Mouse (Mus musculus): ENCODE data around the gene Nop9. TPM values are rescaled to one million over a fixed set of nuclear protein-coding genes. Genes with fewer than 3 reads are reported as not detected.

Nop9 gene
- polyA plus RNA-seq, 1 experiment from 2014 or later, result 25.2 TPM

DNA sequence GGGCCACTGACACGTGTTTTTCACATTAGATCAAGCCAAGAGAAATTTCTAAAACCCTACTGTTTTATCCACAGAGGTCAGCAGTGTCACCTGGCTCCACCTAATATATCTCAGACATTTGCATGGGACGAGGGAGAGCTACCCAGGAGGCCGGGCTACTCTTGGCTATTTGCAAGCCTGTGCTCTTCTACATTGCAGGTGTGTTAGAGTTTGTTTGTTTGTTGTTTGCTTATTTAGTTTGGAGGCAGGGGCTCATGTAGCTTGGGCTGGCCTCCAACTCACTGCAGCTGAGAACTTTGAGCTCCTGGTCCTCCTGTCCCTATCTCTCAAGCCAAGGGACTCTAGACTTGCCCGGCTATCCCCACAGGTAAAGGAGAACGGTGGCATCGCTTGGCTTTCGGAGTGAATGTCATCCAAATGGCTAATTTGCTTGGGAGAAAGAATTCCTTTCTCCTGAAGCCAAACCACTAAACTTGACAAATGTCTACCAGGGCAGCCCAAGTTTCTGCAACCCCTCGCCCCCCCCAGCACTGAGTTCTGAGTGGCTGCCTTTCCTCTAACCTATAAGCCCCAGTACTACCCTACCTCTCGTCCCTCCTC lies 37.0 kb downstream of the Nop9 start:
- H3K4me1 ChIP-seq (ENCODE audit: control insufficient read depth in 2 of 2, insufficient read depth in 2 of 2, low read length in 2 of 2), result peaks cover 7 to 9% of the 10 kb centered on the region in 2 experiments; a peak in 3 of 4 replicates
- 51% methylated on average over 9 of the region's 9 CpGs for WGBS
- H3K27me3 ChIP-seq (ENCODE audit: control insufficient read depth, insufficient read depth, low read length), result peaks cover 48% of the 10 kb centered on the region

DNA sequence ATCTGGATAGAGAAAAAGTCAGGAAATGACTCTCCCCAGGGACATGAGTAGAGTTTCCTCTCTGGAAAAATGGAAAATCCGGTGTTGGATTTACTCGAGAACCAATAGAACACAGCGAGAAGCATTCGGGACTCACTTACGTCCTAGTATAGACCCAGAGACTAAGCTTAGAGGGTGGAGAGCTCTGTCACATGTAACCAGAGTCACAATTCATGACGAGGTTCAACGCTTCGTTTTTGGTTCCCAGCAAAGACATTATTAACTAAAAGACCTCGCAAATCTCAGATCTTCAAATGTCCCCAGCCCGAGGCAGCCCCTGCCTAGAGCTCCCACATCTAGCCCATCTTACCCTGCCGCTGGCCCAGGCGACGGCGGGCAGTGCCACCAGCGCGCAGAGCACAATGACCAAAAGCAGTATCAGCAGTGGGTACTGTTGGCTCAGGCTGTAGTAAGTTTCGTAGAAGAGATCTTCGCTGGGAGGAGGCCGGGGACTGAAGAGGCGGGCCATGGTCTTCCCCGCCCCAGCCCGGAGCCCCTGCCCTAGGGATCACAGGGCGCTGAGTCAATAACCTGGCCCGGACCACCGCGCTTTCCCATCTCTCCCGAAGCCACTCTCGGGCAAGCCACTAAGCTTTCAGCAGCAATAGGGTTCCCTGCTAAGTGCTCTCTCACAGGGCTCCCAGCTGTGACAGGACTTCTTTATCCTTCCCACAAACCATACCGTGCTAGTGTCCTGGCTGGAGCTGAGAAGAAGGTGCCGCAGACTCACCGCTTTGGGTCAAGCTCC lies 37.9 kb downstream of the Nop9 start:
- Histone ChIP-seq H3K4me2 (ENCODE audit: low read length) (peak overlapping the region; percentile 63), H3K4me3 (ENCODE audit: control insufficient read depth in 1 of 2, insufficient read depth in 1 of 2, low read depth in 1 of 2, low read length in 2 of 2) (peak overlapping the region; percentile 51 to 53), H3K36me3 (ENCODE audit: control insufficient read depth, insufficient read depth, low read length) (peaks cover 13% of the 10 kb centered on the region), H3K9me3 (ENCODE audit: control insufficient read depth, low read length) (no peaks in the 10 kb centered on the region), H3K27ac (replicated peaks in 1 of 2; ENCODE audit: control insufficient read depth in 1 of 2, insufficient read depth in 1 of 2, low read depth in 2 of 2, low read length in 2 of 2) (peak overlapping the region; percentile 80 to 89), H3K27me3 (ENCODE audit: control insufficient read depth, insufficient read depth, low read length) (peaks cover 54% of the 10 kb centered on the region), H3K4me1 (ENCODE audit: control insufficient read depth in 2 of 2, insufficient read depth in 2 of 2, low read length in 2 of 2) (peaks cover 13 to 14% of the 10 kb centered on the region in 2 experiments), H3K9ac (ENCODE audit: low read length) (peak overlapping the region; percentile 68)
- ATAC-seq (ENCODE audit: insufficient number of reproducible peaks, insufficient read depth, low FRiP score, low read depth), result 0 out of 2 replicates have a peak, but pooled peaks have one; percentile 11
- WGBS, result under 1% methylated on average over 31 of the region's 31 CpGs

More for the DNA sequence above, 37.0 kb downstream of the Nop9 start:
- H3K4me3 ChIP-seq (ENCODE audit: control insufficient read depth in 1 of 2, insufficient read depth in 1 of 2, low read depth in 1 of 2, low read length in 2 of 2), result peak overlapping the region; percentile 33 to 51
- peak overlapping the region; percentile 63 for H3K4me2 ChIP-seq (ENCODE audit: low read length)
- ATAC-seq (ENCODE audit: insufficient number of reproducible peaks, insufficient read depth, low FRiP score, low read depth), result no peak
- peaks cover 22% of the 10 kb centered on the region for H3K36me3 ChIP-seq (ENCODE audit: control insufficient read depth, insufficient read depth, low read length)
- H3K27ac ChIP-seq (replicated peaks in 1 of 2; ENCODE audit: control insufficient read depth in 1 of 2, insufficient read depth in 1 of 2, low read depth in 2 of 2, low read length in 2 of 2), result peak overlapping the region; percentile 58 to 89; a peak in 3 of 4 replicates
- H3K9ac ChIP-seq (ENCODE audit: low read length), result peak overlapping the region; percentile 58
- no peaks in the 10 kb centered on the region for H3K9me3 ChIP-seq (ENCODE audit: control insufficient read depth, low read length)

DNA sequence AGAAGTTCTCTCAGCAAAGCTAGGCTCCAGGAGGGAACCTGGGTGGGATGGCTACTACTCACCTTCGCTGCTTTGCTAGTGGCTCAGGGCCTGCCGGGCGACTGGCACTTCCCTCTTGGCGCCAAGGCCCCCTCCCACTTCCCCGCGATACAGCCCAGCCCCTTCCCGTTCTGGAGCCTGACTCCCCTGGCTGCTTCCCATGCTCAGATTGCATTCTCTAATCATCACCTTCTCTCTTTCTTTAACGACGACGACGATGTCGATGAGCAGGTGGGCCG lies 38.4 kb downstream of the Nop9 start, which contains the start of gene Adcy4:
Gene Adcy4, minus strand, starts transcription at position 138 of the 278 bp plus-strand sequence.
- WGBS, result 1% methylated on average over 13 of the region's 13 CpGs
- Histone ChIP-seq H3K9me3 (ENCODE audit: control insufficient read depth, low read length) (no peaks in the 10 kb centered on the region), H3K27ac (replicated peaks in 1 of 2; ENCODE audit: control insufficient read depth in 1 of 2, insufficient read depth in 1 of 2, low read depth in 2 of 2, low read length in 2 of 2) (peak within 1 kb of the TSS; percentile 80 to 89), H3K4me3 (ENCODE audit: control insufficient read depth in 1 of 2, insufficient read depth in 1 of 2, low read depth in 1 of 2, low read length in 2 of 2) (peak within 1 kb of the TSS; percentile 51 to 53), H3K4me2 (ENCODE audit: low read length) (peak within 1 kb of the TSS; percentile 63), H3K9ac (ENCODE audit: low read length) (peak within 1 kb of the TSS; percentile 68), H3K36me3 (ENCODE audit: control insufficient read depth, insufficient read depth, low read length) (peaks cover 11% of the 10 kb centered on the region; the same call in 1 of the 2 replicates), H3K27me3 (ENCODE audit: control insufficient read depth, insufficient read depth, low read length) (peaks cover 59% of the 10 kb centered on the region), H3K4me1 (ENCODE audit: control insufficient read depth in 2 of 2, insufficient read depth in 2 of 2, low read length in 2 of 2) (peaks cover 14 to 17% of the 10 kb centered on the region in 2 experiments)
- ATAC-seq (ENCODE audit: insufficient number of reproducible peaks, insufficient read depth, low FRiP score, low read depth), result no peak

DNA sequence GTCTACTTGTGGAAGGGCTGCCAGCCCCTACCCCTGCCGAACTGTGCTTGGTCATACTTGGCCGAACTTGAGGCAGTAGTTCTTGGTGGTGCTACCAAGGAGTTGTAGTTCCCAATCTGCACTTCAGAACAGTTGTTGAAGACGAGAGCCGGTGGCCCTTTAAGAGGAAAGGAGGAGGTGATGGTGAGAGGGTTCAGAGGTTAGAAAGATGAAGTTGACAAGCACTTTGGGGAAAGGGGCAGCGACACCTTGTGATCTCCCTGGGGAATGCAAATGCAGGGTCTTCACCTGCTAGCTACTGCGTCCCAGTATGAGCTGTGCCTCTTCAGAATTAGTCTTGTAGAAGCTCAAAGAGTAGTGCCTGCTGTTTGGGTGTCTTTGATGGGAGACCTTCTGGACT lies 39.7 kb downstream of the Nop9 start:
- H3K4me2 ChIP-seq (ENCODE audit: low read length), result 0 out of 2 replicates have a peak overlapping the region, but pooled peaks have one; percentile 63

DNA sequence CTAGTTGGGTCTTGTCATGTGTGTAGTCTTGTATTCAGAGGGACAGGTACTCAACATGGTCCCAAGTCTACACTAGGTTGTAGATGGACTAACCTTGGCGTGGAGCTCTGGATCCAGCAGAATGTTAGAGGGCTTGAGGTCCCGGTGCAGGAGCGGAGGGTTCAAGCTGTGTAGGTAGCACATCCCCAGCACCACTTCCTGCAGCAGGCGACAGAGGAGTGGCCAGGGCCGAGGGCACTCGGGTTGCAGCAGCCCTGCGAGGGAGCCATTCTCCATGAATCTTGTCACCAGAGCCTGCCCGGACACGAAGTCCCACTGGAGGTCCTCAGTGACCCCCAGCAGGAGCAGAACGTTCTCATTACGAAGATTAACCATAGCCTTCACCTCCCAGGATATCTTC lies 42.2 kb downstream of the Nop9 start:
- 24% methylated on average over 11 of the region's 11 CpGs for WGBS

More for the DNA sequence above, 39.7 kb downstream of the Nop9 start:
- WGBS, result 30% methylated on average over 6 of the region's 6 CpGs
- ATAC-seq (ENCODE audit: insufficient number of reproducible peaks, insufficient read depth, low FRiP score, low read depth), result no peak
- no peak overlapping the region for H3K27ac ChIP-seq (replicated peaks in 1 of 2; ENCODE audit: control insufficient read depth in 1 of 2, insufficient read depth in 1 of 2, low read depth in 2 of 2, low read length in 2 of 2)
- H3K9me3 ChIP-seq (ENCODE audit: control insufficient read depth, low read length), result no peaks in the 10 kb centered on the region
- no peak overlapping the region for H3K4me3 ChIP-seq (ENCODE audit: control insufficient read depth in 1 of 2, insufficient read depth in 1 of 2, low read depth in 1 of 2, low read length in 2 of 2)
- 0 out of 2 replicates have a peak, but pooled peaks cover 5% of the 10 kb centered on the region for H3K36me3 ChIP-seq (ENCODE audit: control insufficient read depth, insufficient read depth, low read length)
- H3K4me1 ChIP-seq (ENCODE audit: control insufficient read depth in 2 of 2, insufficient read depth in 2 of 2, low read length in 2 of 2), result peaks cover 14 to 17% of the 10 kb centered on the region in 2 experiments
- no peak overlapping the region for H3K9ac ChIP-seq (ENCODE audit: low read length)
- H3K27me3 ChIP-seq (ENCODE audit: control insufficient read depth, insufficient read depth, low read length), result peaks cover 63% of the 10 kb centered on the region

DNA sequence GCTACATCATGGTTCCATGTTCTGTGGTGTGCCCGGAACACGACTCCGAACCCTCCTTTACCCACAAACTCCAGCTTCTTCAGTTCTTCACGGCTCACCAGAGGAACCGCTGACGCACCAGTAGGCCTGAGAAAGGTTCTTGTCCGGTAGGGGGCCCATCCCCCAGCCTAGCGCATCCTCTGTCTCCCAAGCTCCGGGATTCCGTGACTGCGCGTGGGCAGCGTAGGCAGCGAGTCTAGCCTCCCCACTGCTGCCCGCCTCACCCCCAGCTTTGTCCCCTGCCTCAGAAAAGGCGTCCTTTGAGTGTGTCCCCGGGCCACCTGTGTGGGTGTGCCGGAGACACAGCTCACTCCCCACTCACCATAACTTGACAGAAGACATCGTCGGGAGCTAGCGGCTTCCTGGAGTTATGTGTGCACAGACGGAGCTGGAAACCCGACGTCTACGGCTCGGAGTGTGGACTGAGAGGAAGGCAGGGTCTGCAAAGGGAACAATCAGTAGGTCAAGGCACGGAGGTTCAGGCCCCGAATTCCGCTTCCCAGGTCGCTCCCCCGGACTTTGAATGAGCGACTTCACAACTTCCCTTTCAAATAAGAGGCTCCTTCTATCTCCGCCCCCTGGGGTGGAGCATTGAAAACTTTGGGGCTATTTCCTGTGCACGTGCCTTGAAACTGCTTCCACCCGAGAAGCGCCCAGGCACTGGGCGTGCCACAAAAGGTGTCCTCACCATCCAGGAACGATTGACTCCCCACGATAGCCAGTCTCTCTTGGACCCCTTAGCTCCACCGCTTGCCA lies 43.0 kb downstream of the Nop9 start, which contains the start of gene Ripk3:
Gene Ripk3, minus strand, starts transcription at position 610 of the 795 bp plus-strand sequence.
- peak within 1 kb of the TSS; percentile 74 for H3K4me2 ChIP-seq (ENCODE audit: low read length)
- WGBS, result 4% methylated on average over 40 of the region's 40 CpGs
- ATAC-seq (ENCODE audit: insufficient number of reproducible peaks, insufficient read depth, low FRiP score, low read depth), result no peak
- no peaks in the 10 kb centered on the region for H3K9me3 ChIP-seq (ENCODE audit: control insufficient read depth, low read length)
- H3K4me1 ChIP-seq (ENCODE audit: control insufficient read depth in 2 of 2, insufficient read depth in 2 of 2, low read length in 2 of 2), result peaks cover 11% of the 10 kb centered on the region in 2 experiments
- H3K9ac ChIP-seq (ENCODE audit: low read length), result peak within 1 kb of the TSS; percentile 32; the same call in 1 of the 2 replicates
- H3K27ac ChIP-seq (replicated peaks in 1 of 2; ENCODE audit: control insufficient read depth in 1 of 2, insufficient read depth in 1 of 2, low read depth in 2 of 2, low read length in 2 of 2), result no peak within 1 kb of the TSS
- H3K4me3 ChIP-seq (ENCODE audit: control insufficient read depth in 1 of 2, insufficient read depth in 1 of 2, low read depth in 1 of 2, low read length in 2 of 2), result peak within 1 kb of the TSS; percentile 38 to 54
- H3K36me3 ChIP-seq (ENCODE audit: control insufficient read depth, insufficient read depth, low read length), result no peaks in the 10 kb centered on the region
- H3K27me3 ChIP-seq (ENCODE audit: control insufficient read depth, insufficient read depth, low read length), result peaks cover 50% of the 10 kb centered on the region

More for the DNA sequence above, 42.2 kb downstream of the Nop9 start:
- peaks cover 52% of the 10 kb centered on the region for H3K27me3 ChIP-seq (ENCODE audit: control insufficient read depth, insufficient read depth, low read length)
- peaks cover 11% of the 10 kb centered on the region in 2 experiments for H3K4me1 ChIP-seq (ENCODE audit: control insufficient read depth in 2 of 2, insufficient read depth in 2 of 2, low read length in 2 of 2)
- H3K27ac ChIP-seq (replicated peaks in 1 of 2; ENCODE audit: control insufficient read depth in 1 of 2, insufficient read depth in 1 of 2, low read depth in 2 of 2, low read length in 2 of 2), result no peak overlapping the region
- H3K4me2 ChIP-seq (ENCODE audit: low read length), result peak overlapping the region; percentile 74
- H3K36me3 ChIP-seq (ENCODE audit: control insufficient read depth, insufficient read depth, low read length), result no peaks in the 10 kb centered on the region
- no peak for ATAC-seq (ENCODE audit: insufficient number of reproducible peaks, insufficient read depth, low FRiP score, low read depth)
- H3K4me3 ChIP-seq (ENCODE audit: control insufficient read depth in 1 of 2, insufficient read depth in 1 of 2, low read depth in 1 of 2, low read length in 2 of 2), result peak overlapping the region; percentile 38 to 54
- H3K9ac ChIP-seq (ENCODE audit: low read length), result no peak overlapping the region
- no peaks in the 10 kb centered on the region for H3K9me3 ChIP-seq (ENCODE audit: control insufficient read depth, low read length)

DNA sequence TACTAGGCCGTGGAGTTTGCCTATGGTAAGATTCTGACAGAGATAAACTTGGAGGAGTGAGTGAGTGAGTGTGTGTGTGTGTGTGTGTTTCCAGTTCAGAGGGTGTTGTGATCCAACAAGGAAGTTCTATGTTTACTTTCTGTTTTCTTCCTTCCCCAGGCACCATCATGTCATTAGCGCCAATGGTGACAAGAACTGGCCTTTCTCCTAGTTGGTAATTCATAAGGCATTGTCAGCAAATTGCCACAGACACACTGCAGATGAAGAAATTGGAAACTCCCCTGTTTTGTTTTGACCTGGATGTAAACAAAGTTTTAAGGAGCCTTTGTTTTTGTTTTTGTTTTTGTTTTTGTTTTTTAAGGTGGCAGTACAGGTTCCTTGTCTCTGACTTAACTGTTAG lies 48.0 kb downstream of the Nop9 start:
- H3K4me3 ChIP-seq (ENCODE audit: control insufficient read depth in 1 of 2, insufficient read depth in 1 of 2, low read depth in 1 of 2, low read length in 2 of 2), result no peak overlapping the region
- no peak overlapping the region for H3K27ac ChIP-seq (replicated peaks in 1 of 2; ENCODE audit: control insufficient read depth in 1 of 2, insufficient read depth in 1 of 2, low read depth in 2 of 2, low read length in 2 of 2)
- peaks cover 4 to 7% of the 10 kb centered on the region in 2 experiments; a peak in 3 of 4 replicates for H3K4me1 ChIP-seq (ENCODE audit: control insufficient read depth in 2 of 2, insufficient read depth in 2 of 2, low read length in 2 of 2)
- no peaks in the 10 kb centered on the region for H3K36me3 ChIP-seq (ENCODE audit: control insufficient read depth, insufficient read depth, low read length)
- H3K27me3 ChIP-seq (ENCODE audit: control insufficient read depth, insufficient read depth, low read length), result peaks cover 9% of the 10 kb centered on the region
- no peak overlapping the region for H3K4me2 ChIP-seq (ENCODE audit: low read length)
- 54% methylated on average over 2 of the region's 2 CpGs for WGBS
- H3K9me3 ChIP-seq (ENCODE audit: control insufficient read depth, low read length), result no peaks in the 10 kb centered on the region
- no peak overlapping the region for H3K9ac ChIP-seq (ENCODE audit: low read length)
- no peak for ATAC-seq (ENCODE audit: insufficient number of reproducible peaks, insufficient read depth, low FRiP score, low read depth)

Data from heart, embryonic 14.5 days (tissue).